Mouse (Mus musculus) brain, embryonic 14.5 days (tissue): ENCODE measurements at regions not wholly inside any gene's neighbourhood (a gene's known extent, or its start where the extent isn't known, plus 50 kb on each side); places are given as distances from the start of the nearest gene placed in this dataset.

ENCODE experiments used
- CTCF ChIP-seq: fragments of 200-500 bp; IDR thresholded peaks from 2 replicates; pipeline ENCODE4 v1.5.1; 2012; ENCODE audit warnings: inconsistent platforms, mild to moderate bottlenecking, moderate library complexity, borderline replicate concordance; ENCODE audit not compliant: insufficient read depth, insufficient read length; ENCODE audit errors: extremely low read depth
- POLR2A ChIP-seq: fragments of 200-500 bp; IDR thresholded peaks from 2 replicates; pipeline ENCODE4 v1.6.1; 2012; ENCODE audit warnings: mild to moderate bottlenecking, inconsistent platforms, borderline replicate concordance; ENCODE audit not compliant: poor library complexity, insufficient read depth, insufficient read length, severe bottlenecking; ENCODE audit errors: extremely low read depth

GRCm38 (mm10) chr1:88878831-88879230 is 176.8 kb upstream of the Arl4c start:
- no peak for TF ChIP-seq CTCF
- TF ChIP-seq POLR2A = no peak
